Mouse (Mus musculus): Measurements from ENCODE around the gene Iqcj.

Gene Iqcj

DNA sequence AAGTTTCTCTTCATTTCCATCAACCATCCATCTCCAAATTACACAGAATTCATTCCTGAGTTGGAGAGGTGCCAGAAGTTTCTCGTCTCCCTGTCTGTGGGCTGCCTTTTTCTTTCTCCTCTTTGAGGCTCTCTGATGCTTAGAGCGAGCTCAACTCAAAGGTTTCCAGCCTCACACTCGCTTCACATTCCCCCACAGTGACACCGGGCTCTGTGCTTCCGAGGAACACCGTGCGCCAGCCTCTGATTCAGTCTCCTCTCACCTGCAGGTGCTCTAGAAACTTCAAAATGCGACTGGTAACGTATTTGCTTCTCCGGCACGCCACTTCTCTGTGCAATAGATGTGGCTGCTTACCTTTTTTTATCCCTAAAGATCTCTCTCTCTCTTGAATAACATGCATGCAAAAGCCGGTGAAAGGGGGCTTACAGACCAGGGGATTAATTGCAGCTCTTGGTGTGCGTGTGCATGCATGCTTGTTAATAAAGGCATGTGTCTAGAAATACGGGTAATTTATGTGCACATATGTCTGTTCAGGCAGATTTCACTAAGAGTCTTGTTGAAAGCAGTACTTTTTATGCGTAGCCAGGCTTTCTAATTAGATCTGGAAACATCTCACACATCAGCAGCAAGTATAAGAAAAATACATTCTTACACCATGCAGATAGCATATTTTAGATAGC, at the start of gene Iqcj, which contains the start of gene Iqschfp:
TSS of gene Iqcj (plus strand) at position 195 of the 680 bp plus-strand sequence.
TSS of gene Iqschfp (plus strand) at position 207 of the 680 bp plus-strand sequence.
- no peak for DNase-seq (ENCODE audit: inconsistent age in 2 of 2, low spot score in 1 of 2)

DNA sequence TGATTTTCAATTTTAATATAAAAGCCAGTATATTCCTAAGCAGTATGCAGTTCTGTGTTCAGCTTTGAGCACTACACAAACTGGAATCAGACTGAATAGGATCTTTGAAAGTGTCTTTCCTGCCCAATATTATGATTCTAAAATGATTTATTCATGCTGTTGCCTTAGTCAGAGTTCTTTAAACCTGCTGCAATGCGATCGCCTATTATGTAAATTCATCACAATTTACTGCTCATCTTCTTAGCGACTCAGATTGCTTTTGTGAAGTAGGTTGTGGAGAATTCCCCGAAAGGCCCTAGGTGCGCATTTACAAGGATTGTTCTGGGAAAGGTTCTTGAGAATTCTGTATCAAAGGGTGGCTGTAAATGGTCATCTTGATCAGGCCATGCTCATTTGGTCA, 39.6 kb upstream of the Iqcj start:
- DNase-seq (ENCODE audit: inconsistent age in 2 of 2, low spot score in 1 of 2) = no peak

DNA sequence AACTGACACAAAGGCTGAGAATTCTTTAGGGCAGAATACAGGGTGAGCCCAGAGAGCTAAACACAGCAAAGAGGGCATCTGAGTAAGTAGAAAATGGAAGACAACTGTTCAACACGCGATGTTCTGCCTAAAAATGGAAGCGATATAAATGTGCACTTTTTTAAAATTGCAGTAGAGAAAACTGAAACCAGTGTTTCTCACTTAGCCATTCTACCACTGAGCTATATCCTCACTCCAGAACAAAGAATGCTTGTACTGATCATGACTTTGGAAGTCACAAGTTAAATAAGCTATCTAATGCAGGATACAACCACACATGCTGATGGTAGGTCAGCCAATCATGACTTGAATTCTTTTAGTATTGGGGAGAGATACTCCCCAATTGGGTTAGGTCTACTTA, 30.5 kb upstream of the Iqcj start:
- DNase-seq (ENCODE audit: inconsistent age in 2 of 2, low spot score in 1 of 2) = no peak

DNA sequence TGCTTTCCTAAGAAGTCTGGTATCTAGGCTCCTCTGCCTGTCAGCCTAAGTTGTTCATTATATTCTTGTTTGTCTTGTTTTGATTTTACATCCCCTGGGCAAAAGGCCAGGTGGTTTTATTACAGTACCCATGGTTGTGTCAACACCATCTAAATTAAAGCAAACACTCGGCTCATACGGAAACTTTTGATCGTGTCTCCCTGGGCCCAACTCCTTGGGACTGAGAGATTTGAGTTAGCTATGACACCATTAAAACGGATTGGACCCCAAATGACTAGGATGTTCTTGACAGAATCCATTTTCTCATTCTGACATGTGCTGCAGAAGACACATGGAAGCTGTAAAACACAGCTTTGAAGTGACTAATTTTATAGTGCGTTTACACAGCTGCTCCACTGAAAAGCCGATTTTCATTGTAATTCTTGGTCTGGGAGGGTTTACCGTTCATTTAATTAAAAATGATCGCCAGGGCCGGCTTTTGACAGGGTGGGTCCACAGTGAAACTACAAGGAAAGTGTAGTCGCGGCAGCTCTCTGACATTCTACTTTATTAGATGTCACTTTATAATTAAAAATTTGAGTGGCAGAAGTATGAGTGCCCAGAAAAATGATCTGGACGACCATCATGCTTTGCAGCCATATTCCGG, 24.5 kb upstream of the Iqcj start:
- no peak for DNase-seq (ENCODE audit: inconsistent age in 2 of 2, low spot score in 1 of 2)

DNA sequence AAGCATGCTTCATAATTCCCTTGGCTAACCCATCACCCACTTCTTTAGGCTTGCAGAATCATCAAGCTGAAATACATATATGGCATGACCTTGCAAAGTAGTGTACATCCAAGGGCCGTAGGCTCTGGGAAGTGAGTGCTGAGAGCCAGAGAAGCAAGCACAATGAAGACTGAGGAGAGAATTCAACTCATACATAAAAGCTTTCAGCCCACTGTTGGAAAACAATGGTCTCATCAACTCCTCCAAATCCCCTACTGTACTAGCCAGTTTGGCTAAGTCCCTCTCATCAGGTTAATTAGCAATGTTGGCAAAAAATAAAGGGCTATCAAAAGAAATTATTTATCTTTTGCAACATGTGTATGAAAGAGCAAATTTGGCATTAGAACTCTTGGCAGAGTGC, 22.6 kb upstream of the Iqcj start:
- DNase-seq (ENCODE audit: inconsistent age in 2 of 2, low spot score in 1 of 2) = no peak

DNA sequence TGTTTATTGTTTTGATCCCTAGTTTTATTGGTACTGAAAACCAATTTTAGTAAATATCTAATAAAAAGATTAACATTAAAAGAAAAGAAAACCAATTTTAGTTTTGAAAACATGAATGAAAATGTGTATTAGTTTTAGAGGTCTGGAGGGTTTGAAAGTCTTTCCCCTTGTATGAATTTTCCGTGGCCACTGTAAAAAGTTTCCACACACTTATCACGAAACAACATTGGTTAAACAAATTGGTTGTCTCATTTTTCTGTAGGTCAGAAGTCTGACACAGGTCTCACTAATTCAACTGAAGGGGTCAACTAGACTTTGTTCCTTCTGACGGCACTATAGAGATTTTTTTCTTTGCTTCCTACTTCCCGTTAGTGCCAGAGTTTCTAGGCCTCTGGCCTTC, 14.8 kb upstream of the Iqcj start:
- DNase-seq (ENCODE audit: inconsistent age in 2 of 2, low spot score in 1 of 2) = no peak

DNA sequence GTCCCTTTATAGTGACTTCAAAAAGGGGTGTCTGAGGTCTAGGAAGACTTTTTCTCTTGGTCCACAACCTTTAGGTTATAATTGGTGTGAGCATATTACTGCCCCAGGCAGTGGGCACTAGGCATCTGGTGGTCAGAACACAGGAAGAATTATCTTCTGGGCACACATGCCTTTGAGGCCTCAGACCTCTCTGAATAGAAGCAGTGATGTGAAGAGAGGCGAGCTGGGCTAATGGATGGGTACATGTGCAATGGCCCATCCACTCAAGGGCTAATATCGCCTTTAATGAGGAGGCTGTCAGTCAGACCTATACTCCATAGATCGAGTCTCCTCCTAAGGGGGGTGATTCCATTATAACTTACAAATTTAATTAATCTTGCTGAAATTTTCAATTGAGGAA, 7.7 kb upstream of the Iqcj start:
- DNase-seq (ENCODE audit: inconsistent age in 2 of 2, low spot score in 1 of 2) = no peak

DNA sequence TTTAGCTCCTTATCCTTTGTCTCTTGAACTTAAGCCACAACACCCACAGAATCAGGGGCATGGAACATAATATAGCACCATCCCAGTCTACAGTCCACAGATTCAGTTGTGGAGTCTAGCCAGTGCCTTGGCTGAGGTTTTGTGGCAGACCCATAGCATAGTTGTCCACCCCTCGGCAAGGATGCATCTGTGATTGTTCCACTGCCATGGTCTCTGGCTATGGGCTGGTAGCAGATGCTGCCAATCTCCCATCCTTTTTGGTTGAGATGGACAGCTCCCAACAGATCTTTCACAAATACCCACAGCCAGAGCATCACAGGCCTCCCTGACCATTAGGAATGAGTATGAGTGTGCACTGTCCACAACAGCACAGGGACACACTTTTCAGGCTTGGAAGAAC, 5.8 kb upstream of the Iqcj start:
- DNase-seq (ENCODE audit: inconsistent age in 2 of 2, low spot score in 1 of 2) = no peak

DNA sequence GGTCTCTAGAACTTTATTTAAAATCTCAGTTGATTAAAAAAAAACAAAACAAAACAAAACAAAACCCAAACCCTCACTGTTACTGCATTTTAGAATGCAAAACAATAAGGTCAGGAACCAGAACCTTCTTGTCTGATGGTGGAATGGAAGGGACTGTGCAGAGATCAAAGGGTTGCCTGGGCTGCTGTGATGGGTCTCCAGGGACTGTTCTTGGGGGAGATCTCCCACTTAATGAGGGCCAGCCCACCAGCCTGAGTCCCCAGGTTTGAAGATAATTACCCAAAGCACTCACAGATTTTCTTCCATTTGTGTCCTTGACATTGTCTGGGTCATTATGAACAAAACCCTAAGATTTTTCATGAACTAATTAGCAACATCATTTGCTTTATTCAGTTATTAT, 4.8 kb upstream of the Iqcj start:
- DNase-seq (ENCODE audit: inconsistent age in 2 of 2, low spot score in 1 of 2) = no peak

DNA sequence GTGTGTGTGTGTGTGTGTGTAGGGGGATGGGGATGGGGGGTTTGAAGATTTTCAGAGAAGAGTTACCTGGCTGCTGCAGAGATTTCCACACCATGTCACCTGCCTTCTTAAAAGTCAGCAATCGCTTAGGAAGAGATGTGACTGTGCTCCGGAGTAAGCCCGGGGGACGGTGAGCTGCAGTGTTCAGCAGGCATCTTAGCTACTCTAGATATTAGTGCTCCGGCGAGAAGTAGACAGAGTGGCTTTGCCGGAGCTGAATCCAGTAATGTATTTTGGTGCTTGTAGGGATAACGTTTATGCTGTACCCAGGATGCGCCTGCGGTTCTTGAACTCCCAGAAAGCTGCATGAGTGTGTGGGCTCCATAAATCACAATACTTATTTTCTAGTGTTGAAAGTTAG, 748 bp downstream of the Iqcj start:
- no peak for DNase-seq (ENCODE audit: inconsistent age in 2 of 2, low spot score in 1 of 2)

DNA sequence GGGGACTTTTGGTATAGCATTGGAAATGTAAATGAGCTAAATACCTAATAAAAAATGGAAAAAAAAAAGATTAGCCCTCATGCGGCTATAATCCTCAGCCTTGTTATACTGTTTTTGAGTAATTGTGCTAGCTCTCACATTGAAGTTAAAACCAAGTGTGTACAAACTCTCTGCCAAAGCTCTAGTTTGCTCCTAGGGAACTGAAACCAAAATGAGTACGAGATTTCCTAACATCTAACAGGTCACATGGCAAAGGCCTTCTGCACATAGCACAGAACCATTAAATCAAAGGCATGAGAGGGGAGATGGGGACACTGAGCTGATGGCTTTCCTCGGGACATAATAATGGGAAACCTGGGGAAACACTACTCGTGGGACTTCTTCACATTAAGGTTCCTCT, 10.5 kb downstream of the Iqcj start:
- DNase-seq (ENCODE audit: inconsistent age in 2 of 2, low spot score in 1 of 2) = no peak

DNA sequence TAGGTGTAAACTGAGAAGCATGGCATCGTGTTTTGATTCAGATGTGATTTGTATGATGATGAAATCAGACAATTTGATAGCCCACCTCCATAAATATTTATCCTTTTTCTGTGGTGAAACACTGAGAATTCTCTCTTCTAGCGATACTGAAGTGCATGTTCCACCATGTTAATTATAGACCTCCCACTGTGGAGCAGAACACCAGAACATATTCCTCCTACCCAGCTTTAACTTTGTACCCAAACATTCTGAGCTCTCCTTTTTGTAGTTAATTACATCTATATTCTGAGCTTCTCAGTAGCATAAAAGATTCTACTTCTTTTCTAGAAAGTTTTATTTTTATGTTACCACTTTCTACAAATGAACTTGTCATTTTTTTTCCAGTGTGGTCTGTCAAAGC, 16.6 kb downstream of the Iqcj start:
- DNase-seq (ENCODE audit: inconsistent age in 2 of 2, low spot score in 1 of 2) = no peak

DNA sequence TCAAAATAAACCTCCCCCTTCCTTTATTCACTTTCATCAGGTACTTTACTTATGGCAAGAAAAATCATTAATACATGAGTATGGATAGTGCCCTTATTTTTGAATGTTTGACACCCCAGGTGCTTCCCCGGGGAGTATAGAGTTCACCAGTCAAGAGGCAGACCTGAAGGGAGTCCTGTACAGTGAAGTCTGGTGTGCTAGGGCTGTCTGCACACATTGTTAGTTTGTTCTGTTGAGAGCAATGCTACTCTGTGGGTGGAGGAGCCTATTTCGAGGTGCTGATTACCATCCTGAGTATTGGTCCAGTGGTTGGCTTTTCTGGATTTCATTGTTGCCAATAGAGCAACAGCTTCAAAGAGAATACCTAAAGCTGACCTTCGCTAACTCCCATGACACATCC, 26.1 kb downstream of the Iqcj start:
- no peak for DNase-seq (ENCODE audit: inconsistent age in 2 of 2, low spot score in 1 of 2)

DNA sequence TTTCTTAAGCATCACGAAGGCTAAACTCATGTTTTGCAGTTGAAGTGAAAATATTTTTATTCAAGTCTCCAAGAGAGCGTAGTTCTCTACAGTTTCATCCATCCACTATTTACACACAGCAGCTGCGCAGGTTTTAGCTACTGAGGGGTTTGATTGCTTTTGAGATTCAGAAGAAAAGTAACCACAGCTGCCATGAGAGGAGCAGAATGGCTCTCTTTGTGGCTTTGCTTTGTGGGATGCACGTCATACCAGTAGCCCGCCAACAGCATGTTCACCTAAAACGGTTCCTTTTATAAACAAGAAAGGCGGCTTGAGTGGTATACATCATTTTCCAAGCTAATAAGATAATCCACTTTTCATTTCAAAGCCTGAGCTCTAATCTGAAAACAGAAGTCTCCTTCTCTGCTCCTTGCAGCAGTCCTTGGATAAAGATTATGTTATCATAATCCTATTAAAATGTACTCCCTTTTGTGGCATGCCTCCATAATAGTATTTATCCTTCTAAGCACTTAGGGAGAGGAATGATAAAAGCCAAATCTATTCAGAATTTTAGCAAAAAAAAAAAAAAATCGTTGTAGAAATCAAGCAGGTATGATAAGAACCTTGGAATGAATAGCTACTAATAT, 26.7 kb downstream of the Iqcj start:
- no peak for DNase-seq (ENCODE audit: inconsistent age in 2 of 2, low spot score in 1 of 2)

DNA sequence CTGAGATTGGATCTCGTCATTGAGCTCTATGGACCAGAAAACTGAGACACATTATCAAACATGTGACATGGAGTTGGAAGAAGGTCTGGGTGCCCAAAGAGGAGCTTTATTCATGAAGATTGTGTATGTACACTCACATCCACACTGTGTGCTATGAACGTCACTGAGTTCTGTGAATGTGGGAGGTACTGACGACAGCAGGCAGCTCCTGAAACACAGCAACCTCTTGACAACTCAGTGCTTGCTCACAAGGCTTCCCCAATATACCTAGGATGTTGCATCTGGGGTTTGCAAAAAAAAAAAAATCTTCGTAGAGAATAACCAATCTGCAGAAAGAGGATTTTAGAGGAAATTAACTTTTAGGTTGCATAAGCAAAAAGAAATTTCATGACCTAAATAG, 31.1 kb downstream of the Iqcj start:
- DNase-seq (ENCODE audit: inconsistent age in 2 of 2, low spot score in 1 of 2) = no peak

DNA sequence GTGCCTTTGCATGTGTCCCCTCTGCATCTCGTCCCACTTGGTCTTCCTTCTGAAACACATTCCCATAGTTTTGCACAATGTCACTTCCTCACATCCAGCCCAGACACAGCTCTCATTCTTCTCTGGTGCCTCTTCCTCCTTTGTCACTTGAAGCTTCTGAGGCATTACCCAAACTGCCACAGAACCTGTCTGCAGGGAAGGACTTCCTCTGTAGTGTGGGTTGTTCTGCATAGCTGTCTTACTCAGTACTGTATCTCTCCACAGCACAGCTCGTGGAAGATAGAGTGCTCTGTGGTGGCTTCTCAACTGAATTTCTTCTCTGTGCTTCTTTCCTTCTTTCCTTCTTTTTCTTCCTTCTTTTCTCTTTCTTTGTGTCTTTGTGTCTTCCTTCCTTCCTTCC, 33.4 kb downstream of the Iqcj start:
- DNase-seq (ENCODE audit: inconsistent age in 2 of 2, low spot score in 1 of 2) = no peak

DNA sequence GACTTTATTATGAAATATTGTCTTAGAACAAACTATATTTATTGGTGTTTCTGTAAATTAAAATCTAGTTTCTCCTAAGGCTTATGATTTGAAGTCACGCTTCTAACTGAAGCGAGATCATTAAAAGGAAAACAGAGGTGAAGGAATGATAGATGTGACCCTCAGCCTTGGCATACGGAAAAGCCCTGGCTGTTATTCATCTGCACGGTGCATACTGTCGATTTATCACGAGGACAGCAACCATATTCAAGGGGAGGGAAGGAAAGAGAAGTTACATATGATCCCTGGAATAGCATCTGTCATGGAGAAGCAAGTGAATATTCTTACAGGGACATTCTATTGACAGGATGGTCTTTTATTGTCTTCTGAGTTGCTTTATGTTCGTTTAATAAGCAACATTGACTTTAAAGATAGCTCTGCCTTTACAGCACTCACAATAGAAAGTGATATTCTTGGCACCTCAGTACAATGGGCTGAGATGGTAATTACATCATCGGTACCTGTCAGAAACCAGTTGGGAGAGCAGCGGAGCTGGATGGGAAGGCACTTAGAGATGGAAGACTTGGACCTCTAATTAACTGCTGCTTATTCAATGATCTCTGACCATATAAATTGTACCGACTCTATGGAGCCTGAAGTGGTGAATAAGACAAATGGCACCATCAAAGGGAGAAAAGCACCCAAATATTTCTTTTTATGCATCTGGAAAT, 38.6 kb downstream of the Iqcj start:
- no peak for DNase-seq (ENCODE audit: inconsistent age in 2 of 2, low spot score in 1 of 2)

DNA sequence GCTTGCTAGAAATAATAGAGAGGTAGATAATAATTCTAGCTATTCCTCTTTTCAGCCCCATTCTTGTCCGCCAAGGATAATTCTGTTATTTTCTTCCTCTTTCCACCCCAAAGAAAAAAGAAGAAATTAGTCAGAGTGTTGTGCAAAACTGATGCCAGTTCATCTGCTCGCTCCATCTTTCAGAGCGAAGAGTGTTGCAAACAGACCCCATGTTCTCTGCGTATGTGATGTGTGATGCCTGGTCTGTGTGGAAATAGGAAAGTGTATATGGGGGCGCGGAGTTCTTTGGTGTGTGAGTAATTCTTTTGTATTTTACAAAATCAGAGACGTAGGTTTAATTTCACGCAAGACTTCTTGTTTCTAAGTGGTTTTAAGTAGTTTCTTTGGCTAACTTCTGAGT, 39.2 kb downstream of the Iqcj start:
- no peak for DNase-seq (ENCODE audit: inconsistent age in 2 of 2, low spot score in 1 of 2)

DNA sequence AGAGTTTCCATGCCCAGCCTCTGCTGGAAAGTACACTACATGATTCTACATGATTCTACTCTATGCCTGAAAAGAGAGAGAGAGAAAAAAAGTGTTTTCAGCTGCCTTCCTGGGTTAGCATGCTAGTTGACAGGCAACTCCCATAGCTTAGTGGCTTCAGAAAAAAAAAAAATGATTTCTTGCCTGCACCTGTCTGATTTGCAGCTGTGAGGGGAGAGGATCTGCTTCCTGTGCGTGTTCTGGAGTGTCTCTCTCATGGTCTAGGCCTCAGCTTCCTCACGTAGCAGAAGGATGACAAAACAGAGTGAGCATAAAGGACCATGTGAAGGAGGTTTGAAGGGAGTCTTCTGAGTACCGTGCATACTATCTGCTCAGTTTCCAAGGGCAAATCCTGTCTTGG, 39.9 kb downstream of the Iqcj start:
- DNase-seq (ENCODE audit: inconsistent age in 2 of 2, low spot score in 1 of 2) = no peak

DNA sequence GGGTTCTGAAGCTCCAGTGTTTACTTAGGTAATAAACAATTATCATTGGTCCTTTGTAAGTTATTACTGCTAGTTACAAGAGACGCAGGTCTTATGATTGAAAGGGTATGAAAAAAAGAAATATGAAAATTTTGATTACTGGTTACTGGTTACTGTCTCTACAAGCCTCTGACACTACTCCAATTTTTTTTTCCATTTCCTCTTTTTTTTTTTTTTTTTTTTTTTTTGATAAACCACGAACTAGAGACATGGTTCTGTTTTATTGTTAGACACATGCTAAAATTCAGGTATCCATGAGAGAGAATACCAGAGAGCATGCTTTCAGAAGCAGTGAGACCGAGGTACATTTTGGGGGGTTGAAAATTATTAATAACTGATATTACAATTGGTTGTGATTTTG, 43.8 kb downstream of the Iqcj start:
- DNase-seq (ENCODE audit: inconsistent age in 2 of 2, low spot score in 1 of 2) = no peak

DNA sequence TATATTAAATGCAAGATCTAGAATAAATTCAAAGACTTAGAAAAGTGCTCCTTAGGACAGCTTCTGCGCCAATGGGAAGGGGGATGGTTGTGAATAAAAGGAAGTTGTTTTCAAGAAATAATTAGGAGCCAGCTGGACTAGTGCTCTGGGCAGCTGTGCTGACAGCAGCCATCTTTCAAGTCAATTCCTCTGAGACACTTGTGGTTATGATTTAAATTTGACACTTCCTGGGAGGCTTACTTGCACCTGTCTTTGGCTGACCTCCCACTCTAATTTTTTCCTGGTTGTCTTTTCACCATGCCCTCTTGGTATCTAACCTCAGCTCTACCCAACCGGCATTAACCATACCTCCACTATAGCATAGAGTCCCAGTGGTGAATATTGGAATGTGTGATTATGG, 55.0 kb downstream of the Iqcj start:
- DNase-seq (ENCODE audit: inconsistent age in 2 of 2, low spot score in 1 of 2) = no peak

DNA sequence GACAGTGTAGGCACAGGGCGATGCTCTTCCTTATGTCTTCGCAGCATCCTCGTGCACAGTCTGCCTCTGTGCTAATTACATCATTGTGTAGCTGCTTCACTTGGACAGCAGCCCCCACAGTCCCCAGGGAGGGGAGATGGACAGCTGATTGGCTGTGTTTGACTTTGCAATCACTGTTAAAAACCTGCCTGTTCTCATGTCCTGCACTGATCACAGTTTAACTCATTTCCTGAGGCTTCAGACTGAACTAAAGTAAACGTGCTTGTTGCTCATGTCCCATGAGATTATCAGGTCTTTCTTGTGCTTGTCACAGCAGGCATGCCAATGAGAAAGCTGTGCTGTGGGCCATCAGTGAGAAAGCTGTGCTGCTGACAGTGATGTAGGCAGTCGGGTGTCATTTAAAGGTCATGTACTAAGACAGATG, 60.5 kb downstream of the Iqcj start:
- no peak for DNase-seq (ENCODE audit: inconsistent age in 2 of 2, low spot score in 1 of 2)

Data from adrenal gland, adult (tissue).